Mouse (Mus musculus) thymus, postnatal 4 days (tissue): ENCODE measurements around the gene Ppp1r1a.
A peak's percentile ranks its signal among the peaks of the same experiment; 100 is the strongest.

ENCODE experiments used
- DNase-seq: peaks from one replicate; pipeline ENCODE4 v3.0.0; 2021

Ppp1r1a gene

GRCm38 (mm10) chr15:103513621-103514031 lies 24.2 kb downstream of the Ppp1r1a start:
- DNase-seq, result no peak

DNA sequence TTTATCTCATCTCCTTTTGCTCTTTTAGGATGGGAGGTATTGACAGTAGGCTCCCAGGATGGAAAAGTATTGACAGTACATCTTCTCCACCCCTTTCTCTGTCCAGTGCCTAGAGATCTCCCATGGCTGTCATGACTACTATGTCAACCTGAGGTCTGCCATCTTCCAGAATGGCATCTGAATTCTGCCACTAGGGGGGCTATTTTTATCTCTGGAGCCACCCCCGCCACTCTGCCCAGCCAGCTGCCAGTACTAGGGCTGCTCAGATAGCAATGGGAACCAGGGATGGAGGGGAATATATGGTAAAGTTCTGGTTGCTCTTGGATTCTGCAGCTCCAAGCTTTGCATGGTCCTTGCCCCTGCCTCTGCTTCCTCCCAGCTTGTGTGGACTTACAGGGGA lies 26.2 kb downstream of the Ppp1r1a start:
- no peak for DNase-seq

GRCm38 (mm10) chr15:103509317-103509716 lies 28.5 kb downstream of the Ppp1r1a start:
- DNase-seq, result no peak

DNA sequence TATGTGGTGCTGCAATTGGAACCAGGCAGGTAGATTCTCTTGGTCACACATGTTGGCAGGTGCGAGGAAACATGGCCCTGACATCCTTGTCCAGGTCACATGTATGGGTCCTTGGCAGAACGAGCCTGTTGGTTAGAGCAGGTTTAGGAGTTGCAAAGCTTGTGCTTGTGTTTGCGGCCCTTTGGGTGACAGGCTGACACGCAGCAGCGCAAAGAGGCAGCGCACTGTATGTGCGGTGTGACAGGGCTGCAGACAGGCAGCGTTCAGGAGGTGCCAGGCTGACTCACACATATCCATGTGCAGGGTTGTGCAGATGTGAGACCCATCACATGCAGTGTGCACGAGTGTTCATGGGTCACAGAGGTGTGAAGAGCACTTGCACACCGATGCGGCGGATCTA lies 34.1 kb downstream of the Ppp1r1a start:
- DNase-seq, result peak; percentile 10

DNA sequence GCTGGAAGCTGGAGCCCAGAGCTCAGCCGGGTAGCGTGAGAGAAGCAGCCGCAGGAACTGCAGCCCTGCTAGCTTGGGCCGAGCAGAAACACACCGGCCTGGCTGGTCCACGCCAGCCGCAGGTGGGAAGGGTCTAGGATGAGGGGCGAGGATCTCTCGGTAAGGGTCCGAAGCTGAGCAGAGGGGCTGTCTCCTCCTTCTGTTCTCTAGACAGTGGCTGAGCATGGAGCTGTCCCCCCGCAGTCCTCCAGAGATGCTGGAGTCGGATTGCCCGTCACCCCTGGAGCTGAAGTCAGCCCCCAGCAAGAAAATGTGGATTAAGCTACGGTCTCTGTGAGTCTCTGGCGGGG lies 34.6 kb downstream of the Ppp1r1a start:
- DNase-seq, result no peak

DNA sequence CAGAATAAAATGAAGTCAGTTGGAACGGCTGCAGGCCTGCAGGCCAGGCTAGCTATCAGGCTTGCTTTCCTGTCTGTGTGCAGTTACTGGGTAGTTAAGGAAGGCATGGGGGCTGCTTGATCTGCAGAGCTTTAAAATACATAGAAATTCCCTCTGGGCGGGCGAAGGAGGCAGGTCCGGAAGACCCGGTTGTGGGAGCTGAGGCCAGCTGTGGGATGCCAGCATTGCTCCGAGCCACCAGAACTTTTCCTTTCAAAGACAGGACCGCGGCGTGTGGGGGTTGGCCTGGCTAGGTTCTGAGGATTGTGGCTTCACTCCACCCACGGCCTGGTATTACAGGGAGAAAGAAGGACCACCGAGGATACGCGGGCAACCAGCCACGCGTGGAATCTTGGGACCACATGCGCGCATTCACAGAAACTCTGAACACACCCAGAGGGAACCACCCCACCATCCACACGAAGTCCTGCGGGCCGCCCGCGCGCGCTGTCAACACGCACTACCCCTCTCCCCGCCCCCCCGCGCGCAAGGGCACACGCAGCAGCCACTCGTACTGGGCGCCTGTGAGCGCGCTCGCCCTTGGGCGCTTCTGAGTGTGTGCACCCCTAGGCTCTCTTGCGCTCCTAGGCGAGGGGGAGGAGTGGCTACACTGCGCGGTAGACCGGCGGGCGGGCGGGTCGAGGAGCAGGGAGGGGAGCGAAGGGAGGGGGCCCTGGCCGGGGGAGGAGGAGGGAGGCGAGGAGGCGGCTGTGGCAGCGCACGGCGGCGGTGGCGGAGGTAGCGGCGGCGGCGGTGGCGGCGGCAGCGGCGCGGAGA lies 35.2 kb downstream of the Ppp1r1a start, which contains the start of gene Pde1b:
Pde1b (plus strand) TSS at position 600 of the 816 bp plus-strand sequence.
- peak; percentile 85 for DNase-seq

DNA sequence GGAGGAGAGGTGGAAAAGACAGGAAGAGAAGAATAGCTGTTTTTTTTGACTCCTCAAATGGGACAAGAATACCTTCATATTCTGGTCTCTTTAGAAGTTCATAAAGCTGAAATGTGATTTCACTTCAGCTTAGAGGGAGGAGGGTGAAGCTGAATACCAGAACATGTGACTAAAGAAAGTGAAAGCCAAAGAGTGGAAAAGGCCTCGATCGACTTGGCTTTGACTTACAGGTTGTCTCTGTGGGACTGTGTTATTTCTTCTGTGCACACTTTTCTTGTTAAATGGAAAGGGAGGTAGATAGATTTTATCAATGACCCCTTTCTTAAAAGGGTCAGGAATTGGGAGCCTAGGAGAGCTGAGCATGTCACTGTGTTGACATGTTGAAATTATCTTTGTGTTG lies 36.6 kb downstream of the Ppp1r1a start:
- no peak for DNase-seq

DNA sequence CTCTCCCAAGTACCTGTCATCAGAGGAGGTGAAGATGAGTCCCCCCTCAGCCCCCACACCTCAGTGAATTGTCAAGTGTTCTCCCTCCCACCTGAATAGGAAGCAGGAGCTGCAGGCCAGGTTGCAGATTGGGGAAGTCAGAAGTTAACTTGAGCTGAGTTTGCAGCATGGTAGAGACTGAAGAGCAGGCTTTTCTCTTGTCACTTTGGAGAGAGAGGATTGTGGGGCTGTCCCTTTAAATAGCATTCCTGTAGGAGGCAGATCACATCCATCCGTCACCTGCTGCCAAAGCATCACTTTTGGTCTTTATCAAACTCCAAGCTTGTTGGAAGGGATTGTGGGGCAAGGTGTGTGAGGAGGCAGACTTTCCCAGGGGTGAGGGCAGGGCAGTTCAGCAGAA lies 37.1 kb downstream of the Ppp1r1a start:
- no peak for DNase-seq

GRCm38 (mm10) chr15:103498157-103498556 lies 39.6 kb downstream of the Ppp1r1a start:
- DNase-seq, result no peak

DNA sequence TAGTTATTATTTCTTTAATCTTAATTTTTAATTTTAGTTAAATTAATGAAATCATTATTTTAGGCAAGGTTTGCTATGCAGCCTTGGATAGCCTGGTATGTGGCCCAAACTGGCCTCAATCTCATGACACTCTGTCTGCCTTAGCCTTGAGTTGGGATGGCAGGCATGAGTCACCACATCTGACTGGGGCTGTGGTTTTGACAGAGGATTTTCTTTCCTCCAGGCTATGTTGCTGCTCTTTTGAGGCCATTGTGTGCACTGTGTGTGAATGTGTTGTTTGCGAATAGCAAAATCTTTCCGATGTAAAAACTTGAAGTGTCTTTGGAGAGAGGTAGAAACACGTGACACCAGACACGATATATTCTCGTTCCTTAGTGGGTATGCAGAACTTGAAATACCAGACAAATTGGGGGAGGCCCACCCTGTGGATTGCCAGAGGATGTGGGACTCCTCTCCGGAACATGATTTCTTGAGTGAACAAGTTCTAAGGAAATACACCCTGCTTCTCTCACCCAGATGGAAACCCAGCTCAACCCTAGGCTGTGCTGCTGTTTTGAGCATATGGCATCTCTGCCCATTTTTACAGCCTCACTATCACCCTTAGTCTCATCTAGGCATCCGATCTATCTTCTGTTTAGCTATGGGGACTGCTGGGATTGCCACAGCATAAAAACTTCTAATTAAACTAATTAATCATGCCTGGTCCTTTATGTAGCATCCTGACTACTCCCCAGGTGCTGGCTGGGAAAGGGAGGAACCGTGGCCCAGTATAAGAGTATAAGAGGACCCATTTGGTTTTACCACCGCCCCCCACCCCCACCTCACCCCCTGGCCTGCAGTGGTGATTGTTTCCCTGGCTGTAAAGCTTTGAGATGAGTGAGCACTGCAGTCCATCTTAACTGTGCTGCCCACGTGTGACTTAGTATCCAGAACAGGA lies 41.3 kb downstream of the Ppp1r1a start:
- DNase-seq, result no peak

DNA sequence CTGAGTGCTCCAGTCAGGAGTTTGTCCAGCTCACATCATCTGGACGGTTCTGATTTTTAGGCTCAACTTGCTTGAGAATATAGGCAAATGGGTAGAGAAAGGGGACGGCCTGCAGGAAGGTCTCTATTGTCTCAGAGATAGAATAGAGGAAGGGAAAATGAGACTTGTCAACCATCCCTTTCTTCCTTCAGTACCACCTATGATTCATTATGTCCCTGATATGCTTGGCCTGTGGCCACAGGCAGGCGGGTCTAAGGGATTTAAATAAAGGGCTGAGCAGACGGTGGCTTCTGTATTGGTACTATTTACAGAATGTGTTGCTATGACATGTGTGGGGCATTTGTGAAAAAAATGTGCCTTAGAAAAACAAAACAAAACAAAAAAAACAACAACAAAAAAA lies 49.5 kb downstream of the Ppp1r1a start:
- DNase-seq, result no peak

- no peak for DNase-seq
These were observed 51.1 kb downstream of the Ppp1r1a start for GRCm38 (mm10) chr15:103486658-103487057.

DNA sequence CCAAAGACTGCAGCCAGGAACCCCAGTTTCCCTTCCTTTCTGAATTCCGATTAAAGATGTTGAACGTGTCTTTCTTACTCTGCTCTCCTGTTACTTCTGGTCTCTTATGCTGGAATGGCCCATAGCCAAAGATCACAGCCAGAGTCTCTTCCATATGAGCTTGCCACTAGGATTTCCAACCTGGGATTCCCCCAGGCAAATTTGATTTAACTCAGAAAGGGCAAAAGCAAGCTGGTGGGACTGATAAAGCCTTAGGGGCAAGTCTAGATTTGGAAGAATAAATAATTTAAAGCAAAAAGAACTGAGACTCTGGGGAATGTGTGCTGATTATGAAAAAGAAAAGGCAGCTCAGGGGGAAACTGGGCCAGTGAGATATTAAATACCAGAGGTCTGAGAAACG lies 52.7 kb downstream of the Ppp1r1a start:
- DNase-seq, result no peak

GRCm38 (mm10) chr15:103484490-103484889 lies 53.3 kb downstream of the Ppp1r1a start:
- DNase-seq, result no peak

GRCm38 (mm10) chr15:103482488-103482887 lies 55.3 kb downstream of the Ppp1r1a start:
- DNase-seq, result peak; percentile 37
